Mouse (Mus musculus) adrenal gland, postnatal 4 days (tissue): ENCODE data around the gene Gldc. TPM values are rescaled to one million over a fixed set of nuclear protein-coding genes. Genes with fewer than 3 reads are reported as not detected.

ENCODE experiments used
- DNase-seq, 2 experiments: peaks; one replicate each; pipeline ENCODE4 v3.0.0; 2021 to 2022; ENCODE audit warnings: low spot score in 2 of 2, mixed read lengths in 2 of 2
- total RNA-seq, 2 experiments: library from RNA; stranded (reverse); gene quantifications; 2 replicates each; pipeline ENCODE4 v1.2.3; 2021

Gene Gldc
- total RNA-seq, 2 experiments from 2014 or later = 2.2 to 7.9 TPM

DNA sequence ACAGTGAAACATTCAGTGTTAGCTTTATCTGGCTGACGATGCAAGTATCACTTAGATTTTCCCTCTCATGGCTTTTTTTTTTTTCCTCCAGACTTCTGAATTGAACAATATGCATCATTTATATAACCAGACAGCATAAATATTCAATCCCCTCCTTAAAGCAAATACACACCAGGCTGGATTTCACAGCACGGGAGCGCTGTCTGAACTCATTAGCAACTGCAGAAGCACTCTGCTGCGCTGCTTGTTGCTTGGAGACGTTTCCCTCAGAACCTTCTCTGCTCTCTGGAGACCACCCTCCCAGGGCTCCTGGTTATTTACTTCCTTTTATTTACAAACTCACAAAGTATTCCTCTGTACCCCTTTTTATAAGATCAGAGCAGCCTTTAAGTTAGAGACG lies 66.1 kb downstream of the Gldc start:
- DNase-seq = no peak

DNA sequence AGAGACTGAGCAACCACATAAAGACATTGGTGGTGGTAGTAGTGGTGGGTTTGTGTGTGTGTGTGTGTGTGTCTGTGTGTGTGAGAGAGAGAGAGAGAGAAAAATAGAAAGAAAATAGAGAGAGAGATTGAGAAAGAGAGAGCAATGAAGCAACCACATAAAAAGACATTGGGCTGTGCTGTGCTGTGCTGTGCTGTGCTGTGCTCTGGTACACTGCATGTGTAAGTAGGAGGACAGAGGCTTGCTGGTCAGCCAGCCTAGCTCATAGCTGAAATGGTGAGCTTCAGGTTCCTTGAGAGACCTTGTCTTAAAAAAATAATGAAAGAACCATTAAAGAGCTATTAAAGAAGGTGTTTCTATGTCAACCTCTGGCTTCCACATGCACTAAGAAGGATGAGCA lies 66.6 kb downstream of the Gldc start:
- no peak for DNase-seq

DNA sequence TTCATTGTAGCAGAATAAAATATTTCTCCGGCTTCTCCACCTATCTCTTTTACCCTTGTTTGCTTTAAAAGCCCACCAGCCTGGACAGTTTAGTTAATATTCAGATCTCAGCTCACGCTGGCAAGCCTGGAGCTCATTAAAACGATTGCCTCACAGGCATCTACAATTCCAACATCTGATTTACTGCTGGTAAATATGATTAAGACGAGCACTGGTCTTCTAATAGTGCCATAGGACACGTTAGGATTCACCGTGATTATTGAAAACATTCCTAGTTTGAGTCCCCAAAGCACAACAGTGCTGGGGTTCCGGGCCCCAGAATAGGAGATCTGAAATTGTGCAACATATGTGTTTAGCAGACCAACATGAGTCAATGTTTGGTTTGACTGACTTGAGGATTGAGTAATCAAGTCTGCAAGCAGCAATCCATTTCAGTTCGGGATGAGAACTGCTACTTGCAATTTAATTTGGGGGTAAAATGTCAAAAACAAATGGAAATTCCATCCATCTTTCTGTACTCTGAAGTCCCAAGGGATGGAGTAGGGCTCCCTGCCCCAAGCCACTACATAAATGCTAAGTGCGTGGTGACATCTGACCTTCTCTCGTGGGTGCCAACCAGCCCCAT lies 67.9 kb downstream of the Gldc start:
- no peak for DNase-seq

DNA sequence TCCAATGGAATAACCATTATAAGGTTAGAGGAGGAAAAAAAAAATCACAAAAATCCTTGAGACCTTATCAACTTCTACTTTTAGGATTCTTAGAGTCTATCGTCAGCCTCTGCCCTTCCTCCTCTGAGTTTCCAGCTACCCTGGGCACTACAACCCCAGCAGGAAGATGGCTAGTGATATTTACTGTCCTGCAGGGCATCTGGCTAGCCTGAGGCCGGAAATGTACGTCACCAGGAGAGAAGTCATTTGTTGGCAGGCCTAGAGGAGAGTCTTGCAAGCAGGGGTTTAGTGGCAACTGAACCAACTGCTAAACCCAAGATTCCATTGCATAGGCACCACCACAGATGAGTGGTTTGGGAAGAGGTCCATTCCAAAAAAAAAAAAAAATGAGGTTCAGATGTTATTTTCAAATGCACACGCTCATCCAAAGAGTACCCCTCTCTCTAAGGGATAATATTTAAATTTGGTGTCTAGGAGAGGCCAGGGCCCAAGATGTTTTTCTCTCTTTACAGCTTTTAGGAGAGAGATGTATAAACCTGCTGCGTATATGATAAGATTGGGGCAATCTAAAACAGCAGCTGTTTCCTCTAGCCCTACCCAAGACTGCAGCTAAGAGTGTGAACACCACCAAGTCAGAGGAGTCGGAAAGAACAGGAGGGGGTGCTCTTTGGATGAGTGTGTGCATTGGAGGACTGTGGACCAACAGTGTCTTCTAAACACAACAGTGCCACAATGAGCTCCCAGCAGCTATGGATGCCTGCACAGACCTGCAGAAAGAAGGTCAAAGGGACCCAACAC lies 70.0 kb downstream of the Gldc start:
- no peak for DNase-seq

DNA sequence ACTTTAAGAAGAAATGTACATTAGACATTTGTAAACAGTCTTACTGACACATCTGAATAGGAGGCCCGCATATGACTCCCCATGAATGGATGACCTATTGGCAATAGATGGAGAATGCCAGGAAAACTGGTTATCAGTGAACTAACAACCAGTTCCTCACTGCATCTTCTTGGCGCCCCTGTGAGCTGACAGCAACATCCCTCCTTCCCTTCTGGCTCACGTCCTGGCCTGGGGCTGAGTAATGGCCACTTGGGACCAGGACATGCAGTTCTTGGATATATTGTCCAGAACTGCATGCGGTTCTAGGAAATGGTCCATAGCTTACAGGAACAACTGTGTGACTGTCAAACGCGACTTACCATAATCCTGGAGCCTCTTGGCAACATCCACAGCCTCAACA lies 72.6 kb downstream of the Gldc start:
- no peak for DNase-seq

DNA sequence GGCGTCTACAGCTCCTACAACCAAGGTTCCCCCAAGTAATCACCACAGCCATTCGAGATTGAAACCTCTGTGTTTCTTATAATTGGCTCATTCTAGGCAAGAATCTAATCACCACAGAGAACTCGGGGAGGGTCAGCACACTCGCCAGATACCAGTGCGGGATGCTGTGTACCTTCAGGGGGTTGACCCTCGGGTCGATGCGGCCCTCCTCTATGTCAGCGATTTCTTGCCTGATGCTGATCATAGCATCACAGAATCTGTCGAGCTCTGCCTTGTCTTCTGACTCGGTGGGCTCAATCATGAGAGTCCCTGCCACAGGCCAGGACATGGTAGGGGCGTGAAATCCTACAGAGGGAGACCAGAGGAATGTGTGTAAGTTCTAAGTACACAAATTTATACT lies 74.7 kb downstream of the Gldc start:
- no peak for DNase-seq

DNA sequence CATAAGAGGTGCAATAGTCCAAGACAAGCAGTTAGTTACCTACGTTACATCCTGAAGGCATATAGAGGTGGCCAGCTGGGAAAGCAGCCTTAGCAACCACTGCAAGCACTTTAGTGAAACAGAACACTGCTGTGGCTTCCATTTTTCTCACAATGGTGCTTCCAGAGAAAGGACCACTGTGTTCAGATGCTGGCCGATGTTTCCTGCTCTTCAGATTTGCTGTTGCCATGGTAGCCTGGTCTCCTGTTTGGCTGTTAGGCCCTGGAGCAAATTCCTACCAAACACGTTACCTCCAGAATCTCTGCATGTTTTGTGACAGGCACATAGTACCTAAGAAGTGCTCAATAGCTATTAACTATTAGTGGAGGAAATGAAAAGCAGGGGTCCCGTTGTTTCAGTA lies 78.2 kb downstream of the Gldc start:
- no peak for DNase-seq

DNA sequence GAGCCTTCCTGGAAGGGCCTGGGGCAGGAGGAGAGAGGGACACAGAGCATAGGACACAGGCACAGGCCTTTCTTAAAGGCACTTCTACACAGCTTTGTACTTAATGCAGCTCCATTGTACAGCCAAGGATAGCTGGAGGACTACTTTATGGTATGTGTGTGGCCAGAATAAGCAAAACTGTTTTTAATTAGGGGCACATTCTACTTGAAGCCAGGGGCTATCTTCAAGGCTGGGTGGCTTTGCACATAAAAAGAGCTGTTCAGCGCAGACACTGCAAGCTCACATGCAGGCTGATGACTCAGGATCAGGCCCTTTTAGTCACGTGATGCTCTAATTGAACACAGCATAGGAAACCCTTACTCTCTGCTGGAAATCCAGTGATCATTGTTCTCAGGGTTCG lies 79.0 kb downstream of the Gldc start:
- DNase-seq = no peak

DNA sequence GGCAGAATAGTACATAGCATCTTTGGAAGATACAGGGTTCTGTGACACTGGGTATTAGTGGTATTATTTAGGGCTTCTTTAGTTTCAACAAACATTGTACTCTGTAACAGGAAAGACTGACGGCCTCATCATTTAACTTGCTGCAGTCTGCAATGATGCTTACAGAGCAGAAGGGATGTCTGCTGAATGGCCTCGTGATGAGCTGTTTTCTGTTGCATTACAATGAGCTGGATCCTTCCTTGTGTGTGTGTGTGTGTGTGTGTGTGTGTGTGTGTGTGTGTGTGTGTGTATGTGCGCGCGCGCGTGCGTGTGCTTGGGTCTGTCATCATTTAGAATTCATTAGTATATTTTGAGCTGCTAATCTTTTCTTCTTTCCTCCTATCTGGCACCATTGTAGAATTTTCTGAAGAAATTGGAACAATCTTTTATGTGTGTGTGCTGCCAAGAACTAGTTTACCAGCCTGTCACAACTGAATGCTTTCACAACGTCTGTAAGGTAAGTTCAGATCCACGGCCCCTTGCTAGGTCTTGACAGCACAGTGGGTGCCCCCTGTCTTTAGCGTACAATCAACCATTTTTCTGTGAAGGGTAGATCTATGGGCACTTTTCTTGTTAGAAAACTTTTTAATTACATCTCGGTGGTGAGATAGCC lies 83.5 kb downstream of the Gldc start:
- DNase-seq = no peak

DNA sequence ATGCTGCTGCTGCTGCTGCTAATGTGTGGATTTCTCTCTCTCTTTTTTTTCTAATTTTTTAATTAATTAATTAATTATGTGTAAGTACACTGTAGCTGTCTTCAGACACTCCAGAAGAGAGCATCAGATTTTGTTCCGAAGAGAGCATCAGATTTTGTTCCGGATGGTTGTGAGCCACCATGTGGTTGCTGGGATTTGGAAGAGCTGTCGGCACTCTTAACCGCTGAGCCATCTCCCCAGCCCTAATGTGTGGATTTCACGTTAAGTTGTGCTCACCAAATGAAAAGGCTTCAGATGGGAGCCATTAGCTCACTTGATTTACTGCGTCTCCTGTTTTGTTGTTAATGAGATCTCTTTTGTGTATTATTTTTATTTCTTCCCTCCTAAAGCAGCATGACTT lies 85.1 kb downstream of the Gldc start:
- DNase-seq = no peak

DNA sequence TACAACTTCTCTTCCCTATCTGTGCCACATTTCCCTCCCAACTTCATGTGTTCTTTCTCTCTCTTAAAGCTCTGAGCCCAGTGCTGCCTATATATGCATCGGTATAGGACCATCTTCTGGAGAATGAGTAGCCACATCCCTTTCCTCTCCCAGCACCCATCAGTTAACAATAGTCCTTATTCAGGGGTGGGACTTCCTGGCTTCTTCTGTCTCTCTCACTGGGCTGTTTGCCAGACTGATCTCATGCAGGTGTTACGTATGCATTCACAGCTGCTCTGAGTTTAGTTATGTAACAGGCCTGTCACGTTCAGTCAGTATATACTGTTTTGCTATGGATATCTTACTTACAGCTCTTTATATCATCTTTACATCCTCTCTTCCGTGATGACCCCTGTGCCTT lies 109.4 kb downstream of the Gldc start:
- DNase-seq = no peak

DNA sequence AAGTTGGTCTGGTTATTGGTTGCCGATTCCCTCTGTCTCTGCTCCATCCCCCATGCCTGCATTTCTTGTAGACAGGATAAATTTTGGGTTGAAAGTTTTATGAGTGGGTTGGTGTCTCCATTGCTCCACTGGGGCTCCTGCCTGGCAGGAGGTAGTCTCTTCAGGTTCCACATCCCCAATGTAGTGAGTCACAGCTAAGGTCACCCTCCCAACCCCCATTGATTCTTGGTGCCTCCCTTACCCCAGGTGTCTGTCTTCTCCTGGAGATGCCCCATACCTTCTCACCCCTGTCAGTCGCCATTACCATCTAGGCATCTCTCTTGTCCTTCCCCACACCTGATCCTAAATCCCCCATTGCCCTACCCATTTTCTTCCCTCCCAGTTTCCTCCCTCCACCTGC lies 121.0 kb downstream of the Gldc start:
- no peak for DNase-seq

DNA sequence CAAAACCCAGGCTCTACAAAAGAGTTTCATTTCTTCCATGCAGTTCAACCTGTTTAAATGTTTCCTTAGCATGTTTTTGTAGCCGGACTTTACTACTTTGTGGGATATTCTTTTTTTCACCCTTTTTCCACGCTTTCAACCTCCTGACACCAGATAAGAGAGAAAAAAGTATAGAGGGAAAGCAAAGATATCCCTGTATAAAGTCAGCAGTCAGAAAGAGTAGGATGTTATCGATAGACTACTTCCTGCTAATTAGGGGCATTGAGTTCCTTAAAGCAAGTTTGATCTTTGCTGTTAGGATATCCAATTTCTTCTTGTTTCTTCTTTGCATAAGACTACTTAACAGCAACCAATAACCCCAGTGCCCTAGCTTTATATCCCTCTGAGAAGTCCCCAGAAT lies 123.8 kb downstream of the Gldc start:
- DNase-seq = no peak

DNA sequence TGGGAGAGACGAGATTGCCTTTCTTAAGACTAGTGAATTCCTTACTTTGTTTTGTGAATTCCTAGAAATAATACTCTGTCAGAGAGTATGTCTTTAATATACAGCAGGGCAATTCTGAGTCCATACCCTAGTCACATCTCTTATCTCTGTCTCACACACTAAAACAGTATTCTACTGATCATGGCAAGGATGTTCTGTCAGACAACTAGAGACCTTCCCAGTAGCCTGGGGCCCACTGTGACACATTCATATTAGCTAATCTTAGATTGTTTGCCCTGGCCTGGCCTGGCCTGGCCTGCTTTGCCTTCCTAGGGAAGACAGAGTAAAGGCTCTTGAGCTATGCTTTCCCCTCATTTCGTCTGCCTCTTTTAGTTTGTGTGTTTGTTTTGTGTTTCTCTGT lies 124.6 kb downstream of the Gldc start:
- DNase-seq = no peak

Other genes starting within 250 kb of the Gldc start
- not detected for gene Trpd52l3, start 171.6 kb downstream of the Gldc start, total RNA-seq
- 10 to 100 TPM; 51.9 to 57.9 TPM for gene Uhrf2, start 144.9 kb downstream of the Gldc start, total RNA-seq
- gene Mbl2, start 57.5 kb upstream of the Gldc start, total RNA-seq = 10 to 100 TPM in 1 of 2 experiments, not detected in 1; 23.9 TPM